Mouse (Mus musculus): ENCODE data around the gene Nol6.
A peak's percentile ranks its signal among the peaks of the same experiment; 100 is the strongest.

DNA sequence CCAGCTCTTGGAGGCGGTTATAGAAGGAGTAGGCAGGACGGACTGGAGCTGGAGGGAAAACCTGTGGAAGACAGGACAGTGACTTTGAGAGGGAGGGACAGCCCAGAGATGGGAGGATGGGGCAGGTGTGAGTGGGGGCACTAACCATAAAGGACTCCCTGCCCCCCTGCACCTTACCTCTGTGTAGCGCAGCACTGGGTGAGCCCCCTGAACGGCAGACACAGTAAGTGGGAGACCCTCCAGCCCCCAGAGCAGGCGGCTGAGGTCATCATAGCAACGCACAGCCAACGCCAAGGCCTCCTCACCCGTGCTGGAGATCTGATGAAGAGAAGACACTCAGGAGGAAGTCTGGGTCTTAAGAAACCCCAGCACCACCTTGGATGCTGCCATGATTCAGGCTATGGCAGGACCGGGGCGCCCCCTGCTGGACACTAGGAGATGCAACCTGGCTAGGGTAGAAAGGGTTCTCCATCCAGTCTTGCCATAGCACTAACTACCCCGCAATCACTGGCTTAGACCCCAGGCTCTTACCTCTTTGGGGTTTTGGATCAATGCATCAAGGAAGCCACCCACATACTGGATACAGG lies 5.5 kb downstream of the Nol6 start:
- TF ChIP-seq CTCF (IDR thresholded peaks at IDR 0.05; ENCODE audit: low read depth), result peak; percentile 93
- TF ChIP-seq EP300 (optimal IDR thresholded peaks at IDR 0.05), result no peak
